ENCODE assay signal across 21 mouse cellular contexts in the genomic region with DNA sequence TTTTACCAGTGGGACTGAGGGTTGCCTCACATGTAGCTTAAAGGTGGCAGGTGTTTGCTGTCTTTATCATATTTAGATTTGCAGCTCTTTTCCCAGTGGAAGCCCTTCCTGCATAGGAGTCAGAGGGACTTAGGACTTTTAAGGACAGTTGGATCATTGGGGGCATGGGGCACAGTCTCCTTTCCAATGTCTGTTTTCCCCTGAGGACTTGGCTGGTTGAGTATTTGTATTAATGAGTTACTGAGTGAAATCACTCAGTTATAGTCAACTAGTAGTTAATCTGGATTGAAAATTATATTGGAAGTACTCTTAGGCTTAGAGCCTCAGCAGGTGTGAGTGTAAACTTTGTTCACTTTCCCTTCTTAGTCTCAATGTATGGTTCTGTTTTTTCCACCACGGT.
DNase-seq lines count a peak whose midpoint lies in the region; ATAC-seq lines count a peak whose summit lies in the region.
"Had no signal": no experiment of that assay in that cellular context is flagged by ENCODE, and none has a peak within 500 bp of the region (broad histone marks: within the 10 kb centered on the region; RNA-seq: fewer than 3 reads in every experiment).

No protein-coding gene starts in this region.

- H3K4me2 ChIP-seq in kidney, embryonic 14.5 days (replicated peaks; ENCODE audit: low read depth, low read length) = no peak overlapping the region
- H3K4me2 ChIP-seq in kidney, embryonic 15.5 days = no peak overlapping the region
- H3K4me2 ChIP-seq in hindbrain, embryonic 13.5 days = no peak overlapping the region
- H3K4me2 ChIP-seq: forebrain, embryonic 13.5 days; heart, embryonic 11.5 days; heart, embryonic 15.5 days had no signal

- WGBS in kidney, embryonic 14.5 days = 93% methylated on average over 1 of the region's 1 CpGs
- WGBS in kidney, embryonic 15.5 days = 86% methylated on average over 1 of the region's 1 CpGs
- WGBS in hindbrain, embryonic 13.5 days = 92% methylated on average over 1 of the region's 1 CpGs

- no peaks in the 10 kb centered on the region for H3K9me3 ChIP-seq in kidney, embryonic 14.5 days (ENCODE audit: control insufficient read depth, low read length)
- H3K9me3 ChIP-seq in kidney, embryonic 15.5 days (replicated peaks) = no peaks in the 10 kb centered on the region
- no peaks in the 10 kb centered on the region for H3K9me3 ChIP-seq in hindbrain, embryonic 13.5 days
- H3K9me3 ChIP-seq: embryonic facial prominence, embryonic 10.5 days; forebrain, embryonic 13.5 days; heart, embryonic 15.5 days had no signal

- no peaks in the 10 kb centered on the region for H3K27me3 ChIP-seq in kidney, embryonic 14.5 days (ENCODE audit: control insufficient read depth, insufficient read depth, low read length)
- H3K27me3 ChIP-seq in kidney, embryonic 15.5 days = no peaks in the 10 kb centered on the region
- no peaks in the 10 kb centered on the region for H3K27me3 ChIP-seq in hindbrain, embryonic 13.5 days
- H3K27me3 ChIP-seq: forebrain, embryonic 13.5 days; heart, embryonic 15.5 days had no signal

- H3K4me3 ChIP-seq in kidney, embryonic 14.5 days (ENCODE audit: low read length) = no peak overlapping the region
- H3K4me3 ChIP-seq in kidney, embryonic 15.5 days (replicated peaks) = no peak overlapping the region
- H3K4me3 ChIP-seq in hindbrain, embryonic 13.5 days = no peak overlapping the region
- H3K4me3 ChIP-seq: embryonic facial prominence, embryonic 10.5 days; forebrain, embryonic 13.5 days; heart, adult 2 months; heart, embryonic 15.5 days had no signal

- no peak overlapping the region for H3K9ac ChIP-seq in kidney, embryonic 14.5 days (ENCODE audit: low read depth, low read length)
- no peak overlapping the region for H3K9ac ChIP-seq in kidney, embryonic 15.5 days
- no peak overlapping the region for H3K9ac ChIP-seq in hindbrain, embryonic 13.5 days
- H3K9ac ChIP-seq: forebrain, embryonic 13.5 days; forebrain, postnatal 0 days; heart, embryonic 15.5 days had no signal

- no peak for ATAC-seq in kidney, embryonic 14.5 days (ENCODE audit: low FRiP score, low TSS enrichment)
- 0 out of 2 replicates have a peak, but pooled peaks have one; percentile 43 for ATAC-seq in kidney, embryonic 15.5 days (replicated peaks; ENCODE audit: low FRiP score)
- ATAC-seq in hindbrain, embryonic 13.5 days (ENCODE audit: low FRiP score) = no peak
- ATAC-seq: activated CD4-positive, CD25-positive, alpha-beta regulatory T cell, adult 4 months; forebrain, embryonic 13.5 days; forebrain, postnatal 0 days; Patski had no signal

- H3K4me1 ChIP-seq in kidney, embryonic 14.5 days (ENCODE audit: control insufficient read depth, insufficient read depth, low read length) = no peaks in the 10 kb centered on the region
- H3K4me1 ChIP-seq in kidney, embryonic 15.5 days = no peaks in the 10 kb centered on the region
- no peaks in the 10 kb centered on the region for H3K4me1 ChIP-seq in hindbrain, embryonic 13.5 days (replicated peaks)
- H3K4me1 ChIP-seq: embryonic facial prominence, embryonic 10.5 days; forebrain, embryonic 13.5 days; heart, embryonic 15.5 days had no signal

- H3K36me3 ChIP-seq in kidney, embryonic 14.5 days (ENCODE audit: control insufficient read depth, insufficient read depth, low read length) = no peaks in the 10 kb centered on the region
- H3K36me3 ChIP-seq in kidney, embryonic 15.5 days = no peaks in the 10 kb centered on the region
- H3K36me3 ChIP-seq in hindbrain, embryonic 13.5 days = no peaks in the 10 kb centered on the region
- H3K36me3 ChIP-seq: embryonic facial prominence, embryonic 10.5 days; heart, embryonic 15.5 days had no signal

- H3K27ac ChIP-seq in kidney, embryonic 14.5 days (ENCODE audit: low read depth, low read length) = no peak overlapping the region
- no peak overlapping the region for H3K27ac ChIP-seq in kidney, embryonic 15.5 days
- no peak overlapping the region for H3K27ac ChIP-seq in hindbrain, embryonic 13.5 days
- H3K27ac ChIP-seq: embryonic facial prominence, embryonic 10.5 days; forebrain, embryonic 13.5 days; heart, adult 2 months; heart, embryonic 15.5 days had no signal

- peak; percentile 14 for DNase-seq in kidney, adult 18-20 months
- DNase-seq in kidney, postnatal 14 days = peak; percentile 21
- no peak for DNase-seq in left cerebral cortex, postnatal 25 days (ENCODE audit: low spot score in 2 of 2)
- DNase-seq in thymus, postnatal 36 days = no peak
- DNase-seq: adrenal gland, postnatal 25 days; cerebellum, adult 18-20 months; cerebellum, adult 9-11 months; cerebellum, postnatal 36 days; forebrain, postnatal 0 days; gastrocnemius, postnatal 14 days; heart, adult 2 months; heart, postnatal 14 days had no signal

- intact Hi-C loops in left cerebral cortex, postnatal 25 days (cut with DNase I) = no loop called here

Comparison
In these comparisons a context has a peak if more than half of its experiments do, and no peak if none do; other contexts are left out.
1. DNase-seq: peak in kidney, adult 18-20 months (single experiment) and kidney, postnatal 14 days (single experiment); none in left cerebral cortex, postnatal 25 days (0 of 2) and thymus, postnatal 36 days (0 of 2).